Mouse (Mus musculus): Measurements from ENCODE around the gene Ccar1.
"Not testable (repeated sequence)": the region's sequence is repeated elsewhere in the genome, so short reads cannot be mapped to it uniquely, and the experiment has no call there.

The Ccar1 gene

GRCm38 (mm10) chr10:62725771-62726687 lies 66.1 kb downstream of the Ccar1 start, which contains the start of gene Stox1:
Gene Stox1, minus strand, starts transcription at chr10:62726128.
- peak; percentile 44 to 73 for DNase-seq (ENCODE audit: low spot score in 2 of 2)

GRCm38 (mm10) chr10:62724936-62725335 lies 67.2 kb downstream of the Ccar1 start:
- no peak for DNase-seq (ENCODE audit: low spot score in 2 of 2)

- no peak for DNase-seq (ENCODE audit: low spot score in 2 of 2)
Measured at GRCm38 (mm10) chr10:62722701-62723100, 69.4 kb downstream of the Ccar1 start.

GRCm38 (mm10) chr10:62720574-62720973 lies 71.5 kb downstream of the Ccar1 start:
- DNase-seq (ENCODE audit: low spot score in 2 of 2) = not testable (repeated sequence)

GRCm38 (mm10) chr10:62713457-62713856 lies 78.6 kb downstream of the Ccar1 start:
- no peak for DNase-seq (ENCODE audit: low spot score in 2 of 2)

- no peak for DNase-seq (ENCODE audit: low spot score in 2 of 2)
Measured at GRCm38 (mm10) chr10:62703579-62703978, 88.5 kb downstream of the Ccar1 start.

- DNase-seq (ENCODE audit: low spot score in 2 of 2) = no peak
Measured at GRCm38 (mm10) chr10:62702436-62702835, 89.7 kb downstream of the Ccar1 start.
